Mouse (Mus musculus) kidney, adult 2 months (tissue): ENCODE measurements around the gene Slit1.

ENCODE experiments used
- CTCF ChIP-seq: fragments of 200-500 bp; conservative IDR thresholded peaks from 2 replicates; pipeline ENCODE4 v1.5.1; 2011; ENCODE audit warnings: low read depth, mild to moderate bottlenecking, control low read depth, low read length, moderate library complexity, mixed read lengths; ENCODE audit not compliant: insufficient read depth, insufficient read length
- POLR2A ChIP-seq: fragments of 200-500 bp; IDR thresholded peaks from one replicate; pipeline ENCODE4 v1.6.1; 2011; ENCODE audit warnings: low read depth, low read length, control low read depth

DNA sequence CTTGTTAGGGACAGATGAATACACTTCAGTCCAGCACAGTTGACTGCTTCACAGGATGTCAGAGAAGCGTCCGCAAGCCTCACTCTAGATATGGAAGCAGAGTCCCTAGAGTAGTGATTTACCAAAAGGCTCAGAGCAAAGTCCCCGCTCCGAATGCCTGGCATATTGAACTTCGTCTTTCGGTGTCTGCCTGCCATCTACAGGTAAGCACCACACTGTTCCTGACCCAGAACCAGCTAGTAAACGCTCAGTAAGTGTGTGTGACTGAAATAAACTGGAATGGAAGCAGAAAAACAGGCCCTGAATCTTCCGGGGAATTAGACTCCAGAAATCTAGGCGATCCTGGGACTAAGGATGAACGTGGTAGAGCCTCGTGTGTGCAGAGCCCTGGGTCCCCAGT is 8.4 kb upstream of the Slit1 start:
- TF ChIP-seq CTCF (no peak), POLR2A (no peak)
